Mouse (Mus musculus): ENCODE results near the gene Acaa1a. TPM values are rescaled to one million over a fixed set of nuclear protein-coding genes. Genes with fewer than 3 reads are reported as not detected.

Gene Acaa1a
- polyA plus RNA-seq, 1 experiment from 2014 or later: 86.5 TPM

GRCm38 (mm10) chr9:119371251-119371650 is 31.8 kb downstream of the Acaa1a start:
- Histone ChIP-seq H3K4me1 (no peaks in the 10 kb centered on the region), H3K36me3 (peaks cover 14% of the 10 kb centered on the region; the same call in 1 of the 2 replicates), H3K27ac (no peak overlapping the region), H3K27me3 (ENCODE audit: insufficient read depth, poor library complexity, severe bottlenecking) (no peaks in the 10 kb centered on the region), H3K4me3 (no peak overlapping the region), H3K9me3 (no peaks in the 10 kb centered on the region)
- 74% methylated on average over 4 of the region's 4 CpGs for WGBS
- DNase-seq (ENCODE audit: low spot score): no peak

- no peak for DNase-seq (ENCODE audit: low spot score)
- 0 out of 2 replicates have a peak, but pooled peaks cover 9% of the 10 kb centered on the region for H3K36me3 ChIP-seq
- H3K27ac ChIP-seq: no peak overlapping the region
- no peaks in the 10 kb centered on the region for H3K9me3 ChIP-seq
- WGBS: 66% methylated on average over 3 of the region's 3 CpGs
- H3K4me3 ChIP-seq: no peak overlapping the region
- H3K4me1 ChIP-seq: no peaks in the 10 kb centered on the region
- H3K27me3 ChIP-seq (ENCODE audit: insufficient read depth, poor library complexity, severe bottlenecking): no peaks in the 10 kb centered on the region
Observed at GRCm38 (mm10) chr9:119375008-119375407, 35.5 kb downstream of the Acaa1a start.

- H3K9me3 ChIP-seq: no peaks in the 10 kb centered on the region
- no peak for DNase-seq (ENCODE audit: low spot score)
- no peaks in the 10 kb centered on the region for H3K4me1 ChIP-seq
- 71% methylated on average over 6 of the region's 6 CpGs for WGBS
- no peak overlapping the region for H3K4me3 ChIP-seq
- H3K36me3 ChIP-seq: 0 out of 2 replicates have a peak, but pooled peaks cover 9% of the 10 kb centered on the region
- H3K27ac ChIP-seq: no peak overlapping the region
- no peaks in the 10 kb centered on the region for H3K27me3 ChIP-seq (ENCODE audit: insufficient read depth, poor library complexity, severe bottlenecking)
Observed at GRCm38 (mm10) chr9:119375556-119375955, 36.1 kb downstream of the Acaa1a start.

- Histone ChIP-seq H3K36me3 (0 out of 2 replicates have a peak, but pooled peaks cover 6% of the 10 kb centered on the region), H3K27me3 (ENCODE audit: insufficient read depth, poor library complexity, severe bottlenecking) (no peaks in the 10 kb centered on the region), H3K4me3 (no peak overlapping the region), H3K27ac (no peak overlapping the region), H3K9me3 (no peaks in the 10 kb centered on the region), H3K4me1 (peaks cover 8% of the 10 kb centered on the region; the same call in 1 of the 2 replicates)
- whole genome bisulfite sequencing: 86% methylated on average over 4 of the region's 4 CpGs
- no peak for DNase-seq (ENCODE audit: low spot score)
Observed at GRCm38 (mm10) chr9:119378231-119378630, 38.8 kb downstream of the Acaa1a start.

GRCm38 (mm10) chr9:119382603-119383002 is 43.1 kb downstream of the Acaa1a start:
- H3K27ac ChIP-seq: no peak overlapping the region
- H3K4me1 ChIP-seq: peaks cover 8% of the 10 kb centered on the region; the same call in 1 of the 2 replicates
- 53% methylated on average over 6 of the region's 6 CpGs for WGBS
- no peak overlapping the region for H3K4me3 ChIP-seq
- no peaks in the 10 kb centered on the region for H3K9me3 ChIP-seq
- H3K27me3 ChIP-seq (ENCODE audit: insufficient read depth, poor library complexity, severe bottlenecking): no peaks in the 10 kb centered on the region
- H3K36me3 ChIP-seq: peaks cover 13% of the 10 kb centered on the region; the same call in 1 of the 2 replicates
- DNase-seq (ENCODE audit: low spot score): no peak

- H3K27ac ChIP-seq: no peak overlapping the region
- DNase-seq (ENCODE audit: low spot score): peak; percentile 82
- peaks cover 11% of the 10 kb centered on the region; the same call in 1 of the 2 replicates for H3K36me3 ChIP-seq
- no peaks in the 10 kb centered on the region for H3K27me3 ChIP-seq (ENCODE audit: insufficient read depth, poor library complexity, severe bottlenecking)
- no peaks in the 10 kb centered on the region for H3K4me1 ChIP-seq
- WGBS: 54% methylated on average over 5 of the region's 5 CpGs
- H3K9me3 ChIP-seq: no peaks in the 10 kb centered on the region
- no peak overlapping the region for H3K4me3 ChIP-seq
Observed at GRCm38 (mm10) chr9:119388956-119389355, 49.5 kb downstream of the Acaa1a start.

GRCm38 (mm10) chr9:119390214-119390613 is 50.7 kb downstream of the Acaa1a start:
- Histone ChIP-seq H3K4me1 (no peaks in the 10 kb centered on the region), H3K9me3 (no peaks in the 10 kb centered on the region), H3K27me3 (ENCODE audit: insufficient read depth, poor library complexity, severe bottlenecking) (no peaks in the 10 kb centered on the region), H3K4me3 (no peak overlapping the region), H3K36me3 (peaks cover 8% of the 10 kb centered on the region; the same call in 1 of the 2 replicates), H3K27ac (no peak overlapping the region)
- DNase-seq (ENCODE audit: low spot score): no peak
- 82% methylated on average over 2 of the region's 2 CpGs for WGBS

GRCm38 (mm10) chr9:119394808-119395207 is 55.3 kb downstream of the Acaa1a start:
- no peaks in the 10 kb centered on the region for H3K27me3 ChIP-seq (ENCODE audit: insufficient read depth, poor library complexity, severe bottlenecking)
- H3K36me3 ChIP-seq: 0 out of 2 replicates have a peak, but pooled peaks cover 5% of the 10 kb centered on the region
- H3K27ac ChIP-seq: no peak overlapping the region
- 89% methylated on average over 1 of the region's 1 CpGs for WGBS
- no peak for DNase-seq (ENCODE audit: low spot score)
- no peaks in the 10 kb centered on the region for H3K9me3 ChIP-seq
- H3K4me1 ChIP-seq: no peaks in the 10 kb centered on the region
- H3K4me3 ChIP-seq: no peak overlapping the region

Other genes starting within 250 kb of the Acaa1a start
- 18.6 and 19.5 TPM in 2 replicates for gene Plcd1, start 246.2 kb upstream of the Acaa1a start, polyA plus RNA-seq (2016; fragmentation: Nextera tagmentation; extraction: Ambion mirVana)
- 0.87 and 1.2 TPM in 2 replicates for gene Dlec1, start 237.2 kb upstream of the Acaa1a start, polyA plus RNA-seq (2016; fragmentation: Nextera tagmentation; extraction: Ambion mirVana)
- gene Acaa1b, start 182.6 kb upstream of the Acaa1a start, polyA plus RNA-seq (2016; fragmentation: Nextera tagmentation; extraction: Ambion mirVana): 0.70 and 0.76 TPM in 2 replicates
- gene Gm47289, start 180.5 kb upstream of the Acaa1a start, polyA plus RNA-seq (2016; fragmentation: Nextera tagmentation; extraction: Ambion mirVana): not detected in 2 replicates
- gene Slc22a13, start 130.6 kb upstream of the Acaa1a start, polyA plus RNA-seq (2016; fragmentation: Nextera tagmentation; extraction: Ambion mirVana): not detected in 2 replicates
- 12.0 and 13.6 TPM in 2 replicates for gene Oxsr1, start 17.2 kb upstream of the Acaa1a start, polyA plus RNA-seq (2016; fragmentation: Nextera tagmentation; extraction: Ambion mirVana)
- gene Myd88, start 1.7 kb downstream of the Acaa1a start, polyA plus RNA-seq (2016; fragmentation: Nextera tagmentation; extraction: Ambion mirVana): 11.4 and 11.6 TPM in 2 replicates
- gene Xylb, start 17.7 kb downstream of the Acaa1a start, polyA plus RNA-seq (2016; fragmentation: Nextera tagmentation; extraction: Ambion mirVana): 2.0 and 5.5 TPM in 2 replicates
- gene Slc22a14, start 25.9 kb downstream of the Acaa1a start, polyA plus RNA-seq (2016; fragmentation: Nextera tagmentation; extraction: Ambion mirVana): not detected in 2 replicates
- gene Acvr2b, start 62.4 kb downstream of the Acaa1a start, polyA plus RNA-seq (2016; fragmentation: Nextera tagmentation; extraction: Ambion mirVana): 29.6 and 35.4 TPM in 2 replicates
- 16.2 and 25.0 TPM in 2 replicates for gene Exog, start 105.3 kb downstream of the Acaa1a start, polyA plus RNA-seq (2016; fragmentation: Nextera tagmentation; extraction: Ambion mirVana)
- 8.2 and 18.0 TPM in 2 replicates for gene Scn5a, start 239.3 kb downstream of the Acaa1a start, polyA plus RNA-seq (2016; fragmentation: Nextera tagmentation; extraction: Ambion mirVana)